Mouse (Mus musculus) embryo, embryonic 11 days (tissue): ENCODE measurements at regions not wholly inside any gene's neighbourhood (a gene's known extent, or its start where the extent isn't known, plus 50 kb on each side); places are given as distances from the start of the nearest gene placed in this dataset.

Experiments
- DNase-seq: peaks from one replicate; pipeline ENCODE4 v3.0.0-alpha.2; 2015

DNA sequence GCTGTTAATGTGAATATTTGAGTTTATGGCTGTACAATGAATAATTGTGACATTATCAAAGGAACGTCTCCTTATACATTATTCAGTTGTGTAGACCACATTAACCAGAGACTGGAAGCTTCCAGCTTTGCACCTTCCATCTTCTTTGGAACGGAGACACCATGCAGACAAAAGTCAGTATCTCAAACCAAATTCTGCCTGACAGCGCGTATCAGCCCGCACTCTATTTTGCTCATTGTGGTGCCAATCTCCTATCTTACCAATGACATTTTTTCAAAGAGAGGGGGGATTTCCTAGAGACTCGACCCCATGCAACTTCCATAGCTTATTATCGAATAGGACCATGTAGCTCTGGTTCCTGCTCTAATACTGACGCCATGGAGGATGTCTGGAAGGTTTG lies 69.9 kb upstream of the Tmco5 start:
- no peak for DNase-seq

- no peak for DNase-seq
Observed at GRCm38 (mm10) chr2:116810116-116810515, 68.4 kb upstream of the Tmco5 start.

GRCm38 (mm10) chr2:116812869-116813558 lies 65.5 kb upstream of the Tmco5 start:
- DNase-seq: peak; percentile 66

- no peak for DNase-seq
Observed at GRCm38 (mm10) chr2:116813559-116813895, 65.0 kb upstream of the Tmco5 start.

GRCm38 (mm10) chr2:116817134-116817533 lies 61.4 kb upstream of the Tmco5 start:
- DNase-seq: no peak

DNA sequence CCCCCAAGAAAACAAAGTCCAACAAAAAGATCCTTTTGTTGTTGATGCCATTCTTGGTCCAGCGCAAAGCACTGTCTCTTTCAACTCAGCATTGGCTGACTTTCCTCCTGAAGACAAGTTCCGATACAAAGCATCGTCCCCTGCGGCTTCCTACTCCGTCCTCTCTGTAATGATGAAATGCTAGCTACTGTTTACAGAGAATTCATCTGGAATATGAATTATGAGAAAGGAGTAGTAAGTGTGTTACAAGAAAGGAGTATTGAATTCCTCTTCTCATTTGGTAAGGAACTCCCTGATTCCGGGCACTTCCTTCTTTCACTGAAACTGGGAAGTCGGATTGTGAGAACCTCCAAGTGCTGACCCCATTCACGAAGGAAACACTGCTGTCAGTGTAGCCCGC lies 60.9 kb upstream of the Tmco5 start:
- no peak for DNase-seq

DNA sequence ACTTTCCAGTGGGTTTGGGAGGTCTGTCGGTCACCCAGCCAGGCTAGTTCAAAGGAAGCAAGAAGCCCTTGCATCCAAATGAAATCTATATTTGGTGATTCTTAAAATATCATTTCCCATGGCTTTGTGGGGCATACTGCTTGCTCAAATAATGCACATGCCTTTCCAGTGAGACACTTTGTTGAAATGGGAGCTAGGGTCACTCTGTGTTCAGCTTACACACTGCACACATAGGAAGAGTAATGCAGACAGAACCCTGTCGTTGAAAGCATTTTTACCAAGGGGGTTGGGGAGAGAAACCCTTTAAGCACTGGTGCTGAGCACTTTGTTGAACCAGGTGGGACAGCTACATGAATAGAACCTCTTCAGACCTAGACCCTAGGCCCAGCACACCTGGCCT lies 59.9 kb upstream of the Tmco5 start:
- no peak for DNase-seq

- DNase-seq: no peak
Observed at GRCm38 (mm10) chr2:116819016-116819687, 59.3 kb upstream of the Tmco5 start.

DNA sequence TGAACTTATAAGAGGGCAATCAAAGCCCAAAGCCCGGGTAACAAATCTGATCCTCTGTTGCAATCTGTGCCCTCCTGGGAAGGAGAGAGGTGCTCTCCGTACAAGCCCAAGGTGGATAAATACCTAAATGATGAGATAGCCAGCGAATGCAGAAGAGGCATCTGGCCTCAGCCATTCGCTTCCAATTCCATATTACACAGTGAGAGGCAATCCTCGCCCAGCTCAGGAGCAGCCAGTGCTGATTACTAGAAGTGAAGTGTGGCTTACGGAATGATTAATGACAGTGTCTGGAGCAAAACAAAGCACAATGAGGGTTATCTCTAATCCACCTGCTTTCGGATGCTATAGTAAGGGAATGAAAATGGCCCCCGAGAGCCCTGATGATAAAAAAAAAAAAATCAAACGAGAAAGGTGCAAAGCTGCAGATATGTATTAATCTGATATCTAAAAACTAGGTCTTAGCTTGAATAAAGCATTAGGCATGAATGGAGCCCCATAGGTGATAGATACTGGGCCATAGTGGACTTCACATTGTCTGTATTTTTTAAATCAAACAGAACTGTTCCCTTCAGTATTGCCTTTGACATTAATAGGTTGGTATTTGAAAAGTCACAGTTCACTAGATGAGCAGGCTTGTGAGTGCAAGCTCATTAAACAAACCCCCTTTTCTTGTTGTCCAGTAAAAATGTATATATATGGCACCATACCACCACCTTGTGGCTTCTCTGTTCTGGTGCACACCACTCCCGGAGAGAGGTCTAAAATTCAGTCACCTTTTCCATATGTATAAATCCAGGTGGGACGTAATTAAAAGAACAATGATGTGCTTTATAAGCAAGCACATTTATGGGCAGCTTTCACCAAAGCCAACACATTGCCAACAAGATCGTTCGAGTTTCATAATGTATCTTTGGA lies 57.4 kb upstream of the Tmco5 start:
- peak; percentile 61 for DNase-seq
